Mouse (Mus musculus) small intestine, adult 2 months (tissue): ENCODE data around the gene Kng1.

Source experiments
- CTCF ChIP-seq: fragments of 200-500 bp; IDR thresholded peaks from 2 replicates; pipeline ENCODE4 v1.5.1; 2012; ENCODE audit warnings: low read depth, mild to moderate bottlenecking, control low read depth, inconsistent platforms, low read length, moderate library complexity, mixed read lengths; ENCODE audit not compliant: insufficient replicate concordance, insufficient read length; ENCODE audit errors: extremely low read depth
- POLR2A ChIP-seq: fragments of 200-500 bp; IDR thresholded peaks from 2 replicates; pipeline ENCODE4 v1.6.1; 2012; ENCODE audit warnings: low read depth, mild to moderate bottlenecking, control low read depth, inconsistent platforms, low read length, moderate library complexity

DNA sequence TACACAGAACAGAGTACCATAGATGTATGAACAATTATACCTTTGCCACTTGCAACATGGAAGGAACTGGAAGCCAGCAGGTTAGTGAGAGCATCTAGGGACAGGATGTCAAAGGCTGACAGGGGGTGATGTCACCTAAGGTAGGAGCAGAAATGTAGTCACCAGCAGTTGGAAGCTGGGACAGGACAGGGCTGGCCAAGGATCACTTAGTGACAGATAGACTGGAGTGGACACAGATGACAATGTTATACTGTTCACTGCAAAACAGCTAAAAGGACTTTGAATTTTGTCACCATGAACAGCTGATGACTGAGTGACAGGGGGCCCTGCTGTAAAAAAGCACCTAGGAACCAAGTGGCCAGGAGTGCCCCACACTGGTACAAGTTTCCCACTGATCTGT, 31.1 kb upstream of the Kng1 start:
- TF ChIP-seq POLR2A (no peak), CTCF (no peak)
